Mouse (Mus musculus) B cell, adult 2 months (primary cell): ENCODE measurements around the gene Pigc.

Experiments
- DNase-seq, 2 experiments: peaks; one replicate each; pipeline ENCODE4 v3.0.0; 2022

Pigc gene

DNA sequence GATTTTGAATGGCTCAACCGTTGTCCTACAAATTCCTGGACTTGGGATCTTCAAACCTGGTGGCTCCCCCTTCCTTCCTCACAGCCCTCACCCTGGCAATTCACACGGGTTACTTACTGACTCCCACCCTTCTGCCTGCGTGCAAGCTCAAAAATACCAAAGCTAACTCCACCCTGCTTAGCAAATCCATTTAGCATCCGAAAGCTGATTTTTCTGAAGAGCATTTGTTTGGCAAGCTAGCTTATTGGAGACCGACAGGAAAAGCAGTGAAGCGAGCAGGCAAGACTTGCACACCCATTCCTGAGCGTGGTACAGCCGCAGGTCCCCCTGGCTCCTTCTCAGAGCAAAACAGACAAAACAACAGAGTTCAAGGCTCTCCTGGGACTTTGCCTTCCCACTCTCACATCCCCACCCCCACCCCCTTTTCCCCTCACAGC is 39.7 kb downstream of the Pigc start:
- DNase-seq = no peak

DNA sequence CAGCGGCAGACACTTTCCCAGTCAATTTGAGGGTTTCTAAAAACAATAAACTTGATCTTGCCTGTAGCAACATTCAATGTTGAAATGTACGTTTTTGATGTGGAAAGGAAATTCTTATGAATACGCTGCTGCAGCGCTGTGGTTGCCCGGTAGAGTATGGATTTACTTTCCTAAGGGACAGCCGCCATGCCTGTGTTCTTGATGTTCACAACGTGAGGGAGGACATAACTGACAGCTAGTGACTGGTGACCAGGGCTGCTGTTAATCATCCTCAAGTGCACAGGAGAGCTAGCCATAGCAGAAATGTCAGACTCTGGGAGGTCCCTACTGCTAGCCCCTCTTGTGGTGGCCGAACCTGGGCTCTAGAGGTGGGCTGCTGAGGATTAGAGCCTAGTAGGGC is 40.1 kb downstream of the Pigc start:
- DNase-seq = no peak

DNA sequence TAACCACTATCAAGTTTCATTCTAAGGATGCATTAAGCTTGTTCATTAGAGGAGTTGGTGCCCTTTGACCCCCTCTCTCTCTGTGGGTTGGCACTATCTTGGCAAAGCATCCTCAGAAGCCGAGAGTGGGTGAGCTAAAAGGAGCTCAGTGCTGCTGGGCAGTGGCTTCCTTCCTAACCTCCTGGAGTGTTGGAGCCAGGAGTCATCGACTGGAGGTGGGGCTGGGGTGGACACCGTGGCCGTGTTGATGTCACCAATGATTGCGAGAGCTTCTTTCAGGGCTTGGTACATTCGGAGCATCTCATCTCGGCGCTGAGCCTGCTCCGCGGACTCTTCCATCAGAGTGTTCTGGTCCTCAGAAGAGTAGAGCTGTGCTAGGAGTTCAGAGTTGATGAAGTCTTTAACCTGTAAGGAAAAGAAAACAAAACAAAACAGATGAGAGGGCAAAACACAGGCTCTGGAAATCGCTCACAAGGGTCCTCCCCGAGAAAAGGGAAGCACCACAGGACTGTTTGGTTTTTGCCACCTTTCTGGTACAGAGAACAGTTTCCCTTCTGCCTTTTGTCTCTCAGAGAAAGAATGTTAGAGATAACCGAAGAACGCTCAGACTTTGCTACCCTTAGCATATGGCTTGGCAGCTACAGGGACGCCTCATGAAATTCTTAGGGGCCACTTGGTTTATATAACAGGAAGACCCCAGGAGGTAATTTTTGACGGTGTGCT is 42.7 kb downstream of the Pigc start:
- DNase-seq = no peak

DNA sequence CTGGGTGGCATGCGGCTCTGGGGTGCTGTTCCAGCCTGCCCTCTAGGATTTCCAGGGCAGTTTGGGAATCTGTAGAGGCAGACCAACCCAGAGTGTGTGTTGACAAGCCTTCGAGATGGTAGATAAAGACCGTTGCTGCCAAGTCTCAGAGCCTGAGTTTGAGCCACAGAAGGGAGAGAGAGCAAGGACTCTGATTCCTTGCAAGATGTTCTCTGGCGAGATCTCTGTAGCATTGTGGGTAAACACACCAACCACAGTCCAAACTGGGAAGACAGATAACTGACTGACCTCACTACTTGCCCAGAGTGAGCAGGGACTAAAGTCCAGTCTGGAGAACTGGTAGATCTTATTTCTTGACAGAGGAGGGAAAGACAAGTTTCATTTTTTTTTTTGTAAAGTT is 44.6 kb downstream of the Pigc start:
- DNase-seq = no peak

DNA sequence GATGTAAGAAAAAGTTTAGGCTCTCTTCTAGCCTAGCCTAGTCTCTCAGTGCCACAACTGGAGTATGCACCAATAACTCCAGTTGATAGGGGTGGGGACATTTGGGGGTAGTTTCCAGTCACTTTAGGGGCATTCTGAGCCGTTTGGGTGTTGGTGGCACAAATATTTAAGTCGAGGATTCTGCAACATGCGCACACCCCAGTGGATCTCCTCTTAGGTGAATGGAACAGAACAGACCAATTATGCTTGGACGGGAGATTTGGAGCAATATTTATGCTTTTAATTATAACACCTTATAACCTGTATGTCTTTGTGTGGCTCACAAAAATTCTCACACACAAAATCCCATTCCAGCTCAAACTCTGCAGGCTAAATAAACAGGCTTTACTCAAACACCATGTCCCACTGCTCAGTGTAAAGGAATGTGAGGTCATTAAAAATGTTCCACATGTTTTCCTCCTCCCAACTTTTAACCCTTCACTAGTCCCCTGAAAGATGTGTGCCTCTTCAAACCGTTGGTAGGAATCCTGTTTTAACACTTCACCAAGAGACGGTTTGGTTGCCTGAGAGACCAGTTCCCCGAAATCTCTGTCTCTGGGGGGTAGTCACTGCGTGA is 46.4 kb downstream of the Pigc start:
- no peak for DNase-seq

DNA sequence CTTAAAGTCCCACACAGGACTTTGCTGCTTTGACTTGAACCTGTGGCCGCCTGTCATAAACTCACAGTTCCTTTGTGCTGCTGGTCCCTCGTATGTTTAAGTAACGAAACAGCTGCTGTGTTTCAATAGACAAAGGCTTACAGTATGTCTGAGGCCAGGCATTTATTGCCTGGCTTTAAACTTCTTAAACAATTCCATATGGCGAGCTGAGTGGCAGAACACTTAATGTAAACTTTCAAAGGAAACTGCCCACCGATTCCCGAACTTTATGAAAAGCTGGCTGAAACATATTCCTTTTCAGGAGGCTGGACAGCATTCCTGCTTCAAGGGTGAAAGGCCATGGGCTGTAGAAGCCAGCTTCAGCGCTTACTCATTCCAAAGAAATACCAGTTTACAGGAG is 48.0 kb downstream of the Pigc start:
- no peak for DNase-seq

DNA sequence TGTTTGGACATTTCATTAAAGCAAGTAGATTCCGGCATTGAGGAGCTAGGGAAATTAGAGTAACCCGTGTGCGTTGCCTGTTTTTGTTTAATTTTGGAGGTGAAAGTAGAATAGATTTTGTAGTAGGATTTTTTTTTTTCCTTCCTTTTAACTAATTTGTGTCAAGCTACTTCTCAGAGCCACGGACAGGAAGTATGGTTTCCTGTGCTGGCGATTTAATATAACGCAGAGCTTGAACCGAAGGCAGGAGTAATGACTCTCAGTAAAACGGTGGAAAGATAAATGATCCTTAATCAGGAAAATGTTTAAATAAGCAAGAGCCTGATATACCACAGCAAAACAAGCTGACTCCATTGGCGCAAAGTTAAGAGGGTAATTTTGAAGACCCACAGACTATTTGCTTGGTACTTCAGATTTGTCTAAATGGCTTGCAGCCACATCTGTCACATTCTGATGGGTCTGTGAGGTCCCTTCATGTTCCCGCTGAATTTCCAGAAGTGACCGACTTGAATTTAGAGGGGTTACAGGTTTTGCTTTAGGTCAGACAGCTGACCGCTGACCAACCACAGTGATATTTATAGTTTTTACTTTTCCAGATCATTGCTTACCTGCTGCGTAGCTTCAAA is 49.1 kb downstream of the Pigc start:
- no peak for DNase-seq

DNA sequence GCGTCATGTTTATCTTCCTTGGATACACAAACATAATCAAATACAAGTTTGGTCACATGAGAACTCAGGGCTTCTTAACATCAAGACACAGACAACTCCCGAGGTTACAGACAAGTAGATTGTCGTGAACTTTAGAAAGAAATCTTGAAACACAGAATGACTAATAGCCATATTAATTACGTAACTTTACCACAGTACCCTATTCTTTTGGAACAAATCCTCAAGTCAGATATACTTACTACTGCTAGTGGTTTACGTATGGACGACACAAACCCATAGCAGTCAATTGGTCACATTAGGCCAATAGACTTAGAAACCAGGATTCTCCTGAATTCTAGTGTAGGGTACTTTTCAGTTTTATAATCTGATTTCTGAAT is 49.6 kb downstream of the Pigc start:
- DNase-seq = no peak

DNA sequence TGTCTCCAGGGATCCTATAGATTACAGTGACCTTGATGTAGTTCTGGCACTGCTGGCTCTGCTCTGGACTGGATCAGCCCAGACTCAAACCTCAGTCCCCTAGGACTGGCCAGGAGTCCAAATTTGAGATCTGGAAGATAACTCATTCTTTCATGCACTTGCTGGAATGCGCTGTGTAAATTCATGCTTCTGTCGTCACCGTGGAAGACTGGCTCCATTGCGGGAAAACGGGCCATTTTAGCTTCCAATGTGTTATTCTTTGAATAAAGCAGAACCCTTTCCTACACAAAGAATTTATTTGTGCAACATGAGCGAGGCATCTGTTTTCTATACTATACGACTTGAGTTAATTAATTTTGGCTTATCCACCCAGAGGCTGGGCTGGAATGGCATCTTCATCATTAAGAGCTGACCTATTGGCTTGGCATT is 51.3 kb downstream of the Pigc start:
- no peak for DNase-seq

DNA sequence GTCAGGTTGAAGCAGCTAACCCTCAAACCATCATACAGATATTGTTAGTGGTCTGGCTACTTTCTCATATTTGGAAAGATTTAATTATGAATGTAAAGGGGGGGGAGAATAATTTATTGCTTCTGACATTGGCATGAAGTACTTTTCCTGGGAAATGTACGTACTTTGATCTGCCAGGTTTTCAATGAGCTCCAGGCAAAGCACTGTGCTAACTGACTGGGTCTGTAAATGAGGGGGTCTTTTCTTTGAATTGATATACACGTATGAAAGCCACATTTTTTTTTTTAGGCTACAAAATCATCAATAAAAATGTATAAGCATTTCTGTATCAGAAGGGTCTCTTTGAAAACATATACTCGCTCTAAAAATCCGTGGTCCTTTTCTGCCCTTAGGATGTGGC is 51.8 kb downstream of the Pigc start:
- no peak for DNase-seq
